Mouse (Mus musculus): ENCODE results near the gene Leng8. TPM values are rescaled to one million over a fixed set of nuclear protein-coding genes. Genes with fewer than 3 reads are reported as not detected.

The Leng8 gene
- polyA plus RNA-seq, 1 experiment from 2014 or later: 30.8 TPM

DNA sequence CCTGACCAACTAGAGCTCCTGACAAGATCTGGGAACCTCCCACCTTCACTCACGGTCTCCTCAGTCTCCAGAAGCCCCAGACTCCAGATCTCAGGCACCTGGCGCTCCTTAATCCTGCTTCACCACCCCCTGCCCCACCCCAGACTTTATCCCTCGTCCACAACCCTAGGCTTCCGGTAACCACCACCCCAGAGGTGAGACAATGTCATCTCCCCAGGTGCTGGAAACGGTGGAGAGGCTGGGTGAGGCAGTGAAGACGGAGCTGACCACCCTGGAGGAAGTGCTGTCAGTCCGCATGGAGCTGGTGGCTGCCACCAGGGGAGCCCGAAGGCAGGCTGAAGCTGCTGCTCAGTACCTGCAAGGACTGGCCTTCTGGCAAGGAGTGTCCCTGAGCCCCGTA is 11.5 kb upstream of the Leng8 start:
- H3K4me3 ChIP-seq (replicated peaks; ENCODE audit: low read depth, low read length): no peak overlapping the region
- H3K27ac ChIP-seq: no peak overlapping the region
- DNase-seq (ENCODE audit: low spot score) (no peak), ATAC-seq (replicated peaks; ENCODE audit: low FRiP score, low read depth) (no peak)
- H3K36me3 ChIP-seq (ENCODE audit: insufficient read depth, low read length): no peaks in the 10 kb centered on the region
- H3K4me2 ChIP-seq (ENCODE audit: low read length): no peak overlapping the region
- WGBS: 34% methylated on average over 9 of the region's 9 CpGs
- H3K9me3 ChIP-seq (replicated peaks; ENCODE audit: low read length): no peaks in the 10 kb centered on the region
- H3K4me1 ChIP-seq (replicated peaks; ENCODE audit: insufficient read depth, low read length): no peaks in the 10 kb centered on the region
- 0 out of 2 replicates have a peak, but pooled peaks cover under 1% of the 10 kb centered on the region for H3K27me3 ChIP-seq (ENCODE audit: insufficient read depth, low read length)
- H3K9ac ChIP-seq (ENCODE audit: low read depth, low read length): no peak overlapping the region
- peak; percentile 25; the same call in 1 of the 2 replicates for TF ChIP-seq CTCF (IDR thresholded peaks at IDR 0.05; ENCODE audit: low read depth)

DNA sequence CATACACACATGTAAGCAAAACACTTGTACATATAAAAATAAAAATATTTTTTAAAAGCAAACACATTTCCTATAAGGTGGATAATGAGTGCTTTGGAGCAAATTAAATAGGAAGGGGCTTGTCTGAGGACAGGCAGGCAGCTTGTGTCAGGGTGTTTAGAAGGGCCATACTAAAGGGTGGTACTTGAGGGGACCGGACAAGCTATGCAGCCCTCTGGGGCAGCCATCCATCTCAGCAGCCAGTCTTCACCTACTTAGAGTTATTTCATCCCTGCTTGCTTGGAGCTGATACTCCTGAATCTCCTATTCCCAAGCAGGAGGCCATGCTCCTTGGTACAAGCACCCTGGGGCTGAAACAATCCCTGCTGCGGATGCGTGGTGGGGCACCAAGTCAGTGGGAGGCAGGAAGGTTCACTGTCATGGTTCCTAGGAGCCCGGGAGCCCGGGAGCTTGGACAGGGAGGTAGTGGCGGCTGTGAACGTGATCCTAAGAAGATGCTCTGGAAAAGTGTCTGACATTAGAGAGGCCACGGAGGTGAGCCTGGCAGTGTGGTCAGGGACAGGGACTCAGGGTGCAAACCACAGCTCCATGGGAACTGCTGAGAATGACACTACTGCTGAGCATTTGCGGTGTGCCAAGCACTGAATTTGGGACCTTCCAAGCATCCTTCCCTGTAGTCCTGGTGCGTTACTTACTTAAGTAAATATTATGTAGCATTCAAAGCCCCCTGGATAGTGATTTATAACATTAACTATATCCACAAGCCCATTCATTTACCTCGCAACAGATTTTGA is 9.7 kb upstream of the Leng8 start:
- Histone ChIP-seq H3K9me3 (replicated peaks; ENCODE audit: low read length) (no peaks in the 10 kb centered on the region), H3K4me1 (replicated peaks; ENCODE audit: insufficient read depth, low read length) (no peaks in the 10 kb centered on the region), H3K9ac (ENCODE audit: low read depth, low read length) (no peak overlapping the region), H3K36me3 (ENCODE audit: insufficient read depth, low read length) (no peaks in the 10 kb centered on the region), H3K27ac (no peak overlapping the region), H3K4me3 (replicated peaks; ENCODE audit: low read depth, low read length) (no peak overlapping the region), H3K27me3 (ENCODE audit: insufficient read depth, low read length) (no peaks in the 10 kb centered on the region), H3K4me2 (ENCODE audit: low read length) (no peak overlapping the region)
- 86% methylated on average over 11 of the region's 11 CpGs for WGBS
- ATAC-seq (replicated peaks; ENCODE audit: low FRiP score, low read depth): no peak
- DNase-seq (ENCODE audit: low spot score): no peak
- no peak for TF ChIP-seq CTCF (IDR thresholded peaks at IDR 0.05; ENCODE audit: low read depth)

DNA sequence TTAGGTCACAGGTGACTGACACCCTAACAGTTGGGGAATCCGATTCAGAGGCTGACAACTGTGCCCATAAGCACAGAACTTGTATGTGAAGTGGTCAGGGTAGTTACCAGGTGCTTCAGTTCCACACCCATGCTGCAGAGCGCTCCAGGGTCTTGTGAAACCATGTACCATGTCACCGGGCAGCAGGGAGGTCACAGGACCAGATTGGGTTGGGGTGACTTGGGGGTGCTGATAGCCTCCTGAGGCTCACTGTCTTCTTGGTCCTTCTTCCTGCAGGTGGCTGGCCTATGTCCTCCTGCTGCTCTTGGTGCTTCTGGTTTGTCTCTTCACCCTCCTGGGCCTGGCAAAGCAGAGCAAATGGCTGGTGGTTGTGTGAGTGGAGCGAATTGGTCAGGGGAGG is 8.9 kb upstream of the Leng8 start:
- Histone ChIP-seq H3K4me2 (ENCODE audit: low read length) (no peak overlapping the region), H3K4me1 (replicated peaks; ENCODE audit: insufficient read depth, low read length) (no peaks in the 10 kb centered on the region), H3K4me3 (replicated peaks; ENCODE audit: low read depth, low read length) (no peak overlapping the region), H3K9ac (ENCODE audit: low read depth, low read length) (no peak overlapping the region), H3K36me3 (ENCODE audit: insufficient read depth, low read length) (no peaks in the 10 kb centered on the region), H3K9me3 (replicated peaks; ENCODE audit: low read length) (no peaks in the 10 kb centered on the region), H3K27me3 (ENCODE audit: insufficient read depth, low read length) (no peaks in the 10 kb centered on the region), H3K27ac (no peak overlapping the region)
- WGBS: 83% methylated on average over 4 of the region's 4 CpGs
- TF ChIP-seq CTCF (IDR thresholded peaks at IDR 0.05; ENCODE audit: low read depth): no peak
- ATAC-seq (replicated peaks; ENCODE audit: low FRiP score, low read depth) (no peak), DNase-seq (ENCODE audit: low spot score) (no peak)

DNA sequence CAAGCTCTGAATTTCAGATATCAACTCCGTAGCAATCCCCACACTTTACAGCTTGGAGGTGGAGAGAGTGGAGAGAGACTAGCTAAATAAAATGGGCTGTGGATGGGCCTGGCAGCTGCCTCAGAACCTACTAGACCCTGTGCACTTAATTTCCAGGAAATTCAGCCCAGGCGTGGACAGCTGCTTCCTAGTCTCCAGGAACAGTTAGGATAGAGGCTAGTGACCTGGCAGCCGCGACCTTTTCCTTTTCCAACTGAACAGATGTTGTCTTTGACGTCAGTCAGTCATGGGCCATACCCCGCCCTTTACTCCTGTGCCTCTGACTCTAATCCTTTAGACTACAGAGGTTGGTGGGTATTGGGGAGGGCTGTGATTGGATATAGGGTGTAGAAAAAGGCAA is 8.0 kb upstream of the Leng8 start:
- Histone ChIP-seq H3K9me3 (replicated peaks; ENCODE audit: low read length) (no peaks in the 10 kb centered on the region), H3K27me3 (ENCODE audit: insufficient read depth, low read length) (no peaks in the 10 kb centered on the region), H3K4me1 (replicated peaks; ENCODE audit: insufficient read depth, low read length) (no peaks in the 10 kb centered on the region), H3K9ac (ENCODE audit: low read depth, low read length) (0 out of 2 replicates have a peak overlapping the region, but pooled peaks have one; percentile 18), H3K36me3 (ENCODE audit: insufficient read depth, low read length) (no peaks in the 10 kb centered on the region), H3K4me3 (replicated peaks; ENCODE audit: low read depth, low read length) (no peak overlapping the region), H3K27ac (no peak overlapping the region), H3K4me2 (ENCODE audit: low read length) (no peak overlapping the region)
- ATAC-seq (replicated peaks; ENCODE audit: low FRiP score, low read depth) (no peak), DNase-seq (ENCODE audit: low spot score) (no peak)
- 56% methylated on average over 6 of the region's 6 CpGs for WGBS
- no peak for TF ChIP-seq CTCF (IDR thresholded peaks at IDR 0.05; ENCODE audit: low read depth)

DNA sequence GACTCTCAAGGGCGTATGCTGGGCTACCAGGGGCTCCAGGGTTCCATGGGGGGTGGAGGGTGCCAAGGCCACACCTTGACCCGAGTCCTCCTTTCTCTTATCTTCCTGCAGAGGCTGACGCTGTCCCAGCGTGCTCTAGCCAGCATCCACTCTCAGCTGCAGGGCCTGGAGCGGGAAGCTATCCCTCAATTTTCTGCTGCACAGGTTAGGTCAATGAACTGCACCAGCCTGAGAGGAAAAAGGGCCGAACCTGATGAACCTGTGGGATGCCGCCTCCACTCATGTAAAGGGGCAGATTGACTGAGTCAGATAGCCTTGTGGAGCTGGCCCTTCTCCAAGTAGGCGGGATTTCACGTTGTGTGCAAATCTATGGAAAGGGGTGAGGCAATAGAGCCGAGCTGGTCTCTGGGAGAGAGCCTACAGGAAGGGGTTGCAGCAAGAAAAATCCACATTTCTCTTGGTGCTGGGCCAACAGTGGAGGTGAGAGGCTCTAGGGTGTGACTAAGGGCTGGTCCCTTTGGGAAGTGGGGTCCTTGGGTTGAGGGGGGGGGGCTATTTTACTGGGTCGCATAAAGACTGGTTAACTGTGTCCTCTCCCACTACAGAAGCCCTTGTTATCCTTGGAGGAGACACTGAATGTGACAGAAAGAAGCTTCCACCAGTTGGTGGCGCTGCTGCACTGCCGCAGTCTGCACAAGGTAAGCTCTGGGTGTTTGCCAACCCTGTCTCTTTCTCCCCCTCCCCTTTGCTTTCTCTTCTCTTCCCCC is 6.0 kb upstream of the Leng8 start:
- Histone ChIP-seq H3K36me3 (ENCODE audit: insufficient read depth, low read length) (no peaks in the 10 kb centered on the region), H3K9me3 (replicated peaks; ENCODE audit: low read length) (no peaks in the 10 kb centered on the region), H3K4me2 (ENCODE audit: low read length) (no peak overlapping the region), H3K27ac (no peak overlapping the region), H3K4me1 (replicated peaks; ENCODE audit: insufficient read depth, low read length) (no peaks in the 10 kb centered on the region), H3K4me3 (replicated peaks; ENCODE audit: low read depth, low read length) (no peak overlapping the region), H3K27me3 (ENCODE audit: insufficient read depth, low read length) (no peaks in the 10 kb centered on the region), H3K9ac (ENCODE audit: low read depth, low read length) (no peak overlapping the region)
- ATAC-seq (replicated peaks; ENCODE audit: low FRiP score, low read depth): peak; percentile 56; the same call in 1 of the 2 replicates
- peak; percentile 92 for TF ChIP-seq CTCF (IDR thresholded peaks at IDR 0.05; ENCODE audit: low read depth)
- DNase-seq (ENCODE audit: low spot score): peak; percentile 91
- WGBS: 35% methylated on average over 13 of the region's 13 CpGs

DNA sequence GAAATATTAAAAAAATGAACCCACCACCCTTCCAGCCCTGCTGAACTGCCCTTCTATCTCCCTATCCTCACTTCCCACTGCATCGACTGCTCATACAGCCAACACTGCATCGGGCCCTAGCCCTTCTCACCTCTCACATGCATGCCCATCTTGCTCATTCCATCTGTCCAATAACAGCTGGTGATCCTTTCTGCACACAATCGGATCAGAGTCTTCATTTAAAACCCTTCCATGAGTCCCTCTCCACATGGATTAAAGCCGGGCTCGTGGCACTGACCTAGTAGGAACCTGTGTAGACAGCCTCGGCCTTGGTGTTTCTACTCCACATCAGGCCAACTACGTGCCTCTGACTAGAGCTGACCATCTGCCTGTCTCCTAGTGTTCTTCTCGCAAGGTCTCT is 4.9 kb upstream of the Leng8 start:
- no peak overlapping the region for H3K27ac ChIP-seq
- H3K27me3 ChIP-seq (ENCODE audit: insufficient read depth, low read length): no peaks in the 10 kb centered on the region
- ATAC-seq (replicated peaks; ENCODE audit: low FRiP score, low read depth): no peak
- no peaks in the 10 kb centered on the region for H3K36me3 ChIP-seq (ENCODE audit: insufficient read depth, low read length)
- H3K4me1 ChIP-seq (replicated peaks; ENCODE audit: insufficient read depth, low read length): no peaks in the 10 kb centered on the region
- H3K9ac ChIP-seq (ENCODE audit: low read depth, low read length): no peak overlapping the region
- no peak for DNase-seq (ENCODE audit: low spot score)
- 89% methylated on average over 8 of the region's 8 CpGs for WGBS
- H3K4me2 ChIP-seq (ENCODE audit: low read length): no peak overlapping the region
- no peak for TF ChIP-seq CTCF (IDR thresholded peaks at IDR 0.05; ENCODE audit: low read depth)
- H3K4me3 ChIP-seq (replicated peaks; ENCODE audit: low read depth, low read length): no peak overlapping the region
- H3K9me3 ChIP-seq (replicated peaks; ENCODE audit: low read length): no peaks in the 10 kb centered on the region
